Mouse (Mus musculus) bone marrow macrophage, adult 2 months (primary cell): ENCODE data around the gene Emsy. TPM values are rescaled to one million over a fixed set of nuclear protein-coding genes. Genes with fewer than 3 reads are reported as not detected.

Experiments
- H3K27ac ChIP-seq: 2 replicates; pipeline ENCODE4 v1.5.1; 2012; ENCODE audit warnings: low read depth, low read length; ENCODE audit not compliant: insufficient read depth
- H3K4me1 ChIP-seq: 2 replicates; pipeline ENCODE4 v1.6.1; 2012; ENCODE audit warnings: low read length; ENCODE audit not compliant: control insufficient read depth, insufficient read depth
- H3K4me3 ChIP-seq: 2 replicates; pipeline ENCODE4 v1.5.1; 2012; ENCODE audit warnings: mild to moderate bottlenecking, low read length, moderate library complexity; ENCODE audit not compliant: insufficient read depth
- CTCF ChIP-seq: IDR thresholded peaks from 2 replicates; pipeline ENCODE4 v1.5.1; 2012; ENCODE audit warnings: low read depth, mild to moderate bottlenecking, low read length, moderate library complexity
- POLR2A ChIP-seq: IDR thresholded peaks from 2 replicates; pipeline ENCODE4 v1.6.1; 2012; ENCODE audit warnings: mild to moderate bottlenecking, low read depth, low read length, borderline replicate concordance
- polyA plus RNA-seq: library from polyadenylated mRNA; stranded (reverse); fragments of >200 nt; gene quantifications from 2 replicates; pipeline ENCODE4 v1.2.4, GENCODE M21; 2012; ENCODE audit not compliant: missing spikeins, insufficient read depth, insufficient read length

Gene Emsy
- polyA plus RNA-seq, 1 experiment: 30.1 TPM

DNA sequence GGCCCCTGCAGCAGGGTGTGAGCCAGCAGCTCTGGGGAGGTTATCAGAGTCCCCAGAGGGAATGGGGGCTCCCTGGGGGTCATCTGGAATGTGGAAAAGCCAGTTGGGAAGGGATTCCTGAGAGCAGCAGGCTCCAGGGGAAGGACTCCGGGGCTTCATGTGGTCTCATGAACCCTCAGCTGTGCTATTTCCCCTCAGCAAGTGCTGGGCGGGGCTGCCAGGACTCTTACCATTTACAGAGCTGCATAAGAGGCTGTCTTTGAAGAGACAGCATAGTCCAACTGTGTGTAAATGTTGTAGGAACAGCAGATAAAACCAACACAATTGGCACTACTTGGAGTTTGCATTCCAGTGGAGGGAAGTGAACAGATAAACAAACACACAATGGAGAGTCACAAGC, 106.0 kb downstream of the Emsy start:
- H3K27ac ChIP-seq: no peak overlapping the region
- H3K4me1 ChIP-seq: 0 out of 2 replicates have a peak, but pooled peaks cover 2% of the 10 kb centered on the region
- no peak overlapping the region for H3K4me3 ChIP-seq
- TF ChIP-seq CTCF (no peak), POLR2A (no peak)

DNA sequence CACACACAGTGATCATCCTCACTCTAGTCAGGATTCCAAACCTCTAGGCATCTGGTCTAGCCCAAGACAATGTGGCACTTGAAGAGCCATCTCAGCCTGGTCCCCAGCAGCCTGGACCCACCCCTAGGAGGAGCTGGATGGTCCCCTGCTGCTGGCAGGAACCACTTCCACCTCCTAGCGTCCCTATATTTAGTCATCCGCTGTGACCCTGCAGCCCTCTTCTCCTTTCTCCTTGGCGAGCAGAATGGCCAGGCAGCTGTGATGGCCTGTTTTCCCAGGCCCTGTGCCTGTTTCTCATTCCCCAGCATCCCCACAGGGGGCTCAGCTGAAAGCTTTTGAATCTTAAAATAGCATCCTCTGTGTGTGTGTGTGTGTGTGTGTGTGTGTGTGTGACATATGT, 107.7 kb downstream of the Emsy start:
- no peak overlapping the region for H3K27ac ChIP-seq
- 0 out of 2 replicates have a peak, but pooled peaks cover 2% of the 10 kb centered on the region for H3K4me1 ChIP-seq
- no peak overlapping the region for H3K4me3 ChIP-seq
- TF ChIP-seq CTCF (no peak), POLR2A (no peak)

DNA sequence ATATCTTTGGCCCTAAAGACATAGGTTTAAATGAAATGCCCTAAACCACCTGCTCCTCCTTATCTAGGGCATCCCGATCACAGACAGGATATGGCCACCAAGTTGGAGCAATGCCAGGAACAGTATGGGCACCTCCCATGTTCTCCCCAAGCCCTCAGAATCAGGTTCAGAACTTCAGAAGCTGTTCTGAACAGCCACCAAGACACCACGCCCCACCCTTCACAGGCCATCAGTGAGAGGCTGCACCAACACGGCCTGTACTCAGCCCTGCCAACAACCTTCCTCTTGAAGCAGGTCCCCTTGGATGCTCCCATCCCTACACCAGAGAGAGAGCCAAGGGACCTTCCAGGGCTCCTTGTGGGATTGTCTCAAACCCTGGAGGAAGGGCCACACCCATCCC, 112.0 kb downstream of the Emsy start:
- Histone ChIP-seq H3K27ac (no peak overlapping the region), H3K4me1 (peaks cover 9% of the 10 kb centered on the region), H3K4me3 (no peak overlapping the region)
- no peak for TF ChIP-seq CTCF

DNA sequence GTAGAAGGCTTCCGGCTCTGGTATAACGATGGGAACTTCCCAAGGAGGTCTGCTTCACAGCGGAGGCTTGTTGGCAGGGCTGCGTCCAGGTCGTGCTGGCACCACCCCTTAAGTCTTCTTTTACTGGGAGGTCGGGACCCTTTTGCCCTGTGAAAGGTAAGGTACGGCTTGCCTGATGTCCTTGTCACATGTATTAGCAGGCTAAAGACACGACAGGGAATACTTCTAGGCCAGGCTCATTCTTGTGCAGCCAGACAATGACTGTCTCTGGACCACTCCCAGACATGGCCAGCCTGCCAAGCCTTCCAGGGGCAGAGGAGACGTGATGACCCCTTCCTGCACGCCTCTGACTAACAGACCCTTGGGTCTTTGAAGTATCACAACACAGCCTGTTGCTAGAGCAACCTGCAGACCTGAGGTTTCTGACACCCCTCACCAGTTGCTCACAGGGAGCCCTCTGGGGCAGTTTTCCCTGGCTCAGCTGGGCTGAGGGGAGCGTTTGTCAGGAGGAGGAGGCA, 112.7 kb downstream of the Emsy start:
- peaks cover 9% of the 10 kb centered on the region for H3K4me1 ChIP-seq
- no peak overlapping the region for H3K27ac ChIP-seq
- TF ChIP-seq POLR2A (no peak), CTCF (no peak)
- no peak overlapping the region for H3K4me3 ChIP-seq

DNA sequence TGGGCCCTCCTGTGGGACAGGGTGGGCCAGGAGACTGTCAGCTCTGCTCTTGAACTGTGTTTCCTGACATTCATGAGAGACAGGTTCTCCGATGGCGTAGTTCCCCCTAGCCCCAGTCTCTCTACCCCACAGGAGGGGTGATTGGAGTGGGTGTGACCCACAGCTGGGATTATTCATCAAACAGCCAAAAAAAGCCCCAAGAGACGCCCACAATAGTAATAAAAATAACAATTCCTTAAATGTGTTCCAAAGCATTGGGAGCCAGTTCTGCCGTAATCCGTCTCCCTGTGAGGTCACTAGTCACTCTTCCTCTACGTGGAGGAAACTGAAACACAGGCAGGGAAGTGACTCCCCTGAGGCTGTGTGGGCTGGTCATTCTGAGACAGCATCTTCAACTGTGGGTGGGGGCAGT, 113.8 kb downstream of the Emsy start:
- peaks cover 7% of the 10 kb centered on the region for H3K4me1 ChIP-seq
- TF ChIP-seq CTCF: no peak
- no peak for TF ChIP-seq POLR2A
- no peak overlapping the region for H3K4me3 ChIP-seq
- no peak overlapping the region for H3K27ac ChIP-seq

DNA sequence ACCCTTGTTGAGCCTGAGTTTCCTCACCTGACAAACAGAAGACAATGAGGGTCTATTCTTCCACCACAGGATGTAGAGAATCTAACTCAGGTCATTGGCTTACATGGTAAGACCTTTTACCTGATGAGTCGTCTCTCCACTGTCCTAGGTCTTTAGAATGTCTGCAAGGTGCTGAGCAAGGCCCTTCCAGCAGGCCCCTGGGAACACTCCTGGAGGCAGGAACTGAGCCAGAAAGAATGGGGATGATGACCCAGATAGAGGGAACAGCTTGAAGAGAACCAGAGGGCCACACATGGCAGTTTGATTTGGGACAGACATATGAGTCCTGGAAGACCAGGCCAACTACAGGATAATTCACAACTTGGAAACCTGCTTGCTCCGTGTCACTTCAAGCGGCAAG, 114.3 kb downstream of the Emsy start:
- no peak for TF ChIP-seq POLR2A
- TF ChIP-seq CTCF: no peak
- Histone ChIP-seq H3K4me3 (no peak overlapping the region), H3K4me1 (peaks cover 7% of the 10 kb centered on the region), H3K27ac (no peak overlapping the region)

DNA sequence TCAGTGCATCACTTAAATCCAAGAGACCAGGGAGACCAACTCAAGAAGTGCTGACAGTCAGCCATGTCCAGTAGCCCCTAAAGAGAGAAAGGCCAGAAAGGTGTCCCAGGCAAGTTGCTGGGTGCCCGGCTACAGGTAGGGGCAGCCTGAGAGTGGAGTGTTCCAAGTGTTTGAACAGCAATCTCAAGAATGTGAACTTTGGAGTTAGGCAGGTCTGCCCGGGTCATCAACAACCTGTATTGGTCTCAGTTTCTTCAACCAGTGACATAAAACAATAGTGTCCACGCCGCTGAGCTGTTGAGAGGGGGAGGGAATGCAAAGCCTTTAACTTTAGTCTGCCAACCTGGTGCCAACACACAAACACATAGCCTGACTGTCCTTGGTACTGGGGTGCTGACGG, 115.0 kb downstream of the Emsy start:
- no peak overlapping the region for H3K27ac ChIP-seq
- H3K4me1 ChIP-seq: peaks cover 9% of the 10 kb centered on the region
- no peak for TF ChIP-seq CTCF
- TF ChIP-seq POLR2A: no peak
- no peak overlapping the region for H3K4me3 ChIP-seq

DNA sequence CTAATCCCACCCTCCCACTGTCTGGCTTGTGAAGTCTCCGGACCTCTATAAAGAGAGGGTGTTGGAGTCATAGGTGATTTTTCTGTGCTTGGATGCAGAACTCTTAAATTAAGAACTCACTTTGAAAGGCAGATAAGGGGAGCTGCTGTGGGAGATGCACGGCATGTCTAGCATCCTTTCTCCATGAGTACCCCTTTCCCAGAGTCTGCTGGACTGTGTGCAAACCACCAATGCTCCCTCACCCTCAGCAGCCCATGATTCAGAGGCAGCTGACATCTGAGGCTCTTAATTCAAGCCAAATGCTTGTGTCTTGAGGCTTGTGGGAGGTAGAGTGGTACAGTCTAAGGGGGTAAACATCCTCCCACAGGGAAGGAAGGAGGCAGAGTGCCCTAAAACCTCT, 115.7 kb downstream of the Emsy start:
- Histone ChIP-seq H3K4me3 (no peak overlapping the region), H3K4me1 (peaks cover 16% of the 10 kb centered on the region), H3K27ac (no peak overlapping the region)
- TF ChIP-seq CTCF: no peak
- TF ChIP-seq POLR2A: no peak

DNA sequence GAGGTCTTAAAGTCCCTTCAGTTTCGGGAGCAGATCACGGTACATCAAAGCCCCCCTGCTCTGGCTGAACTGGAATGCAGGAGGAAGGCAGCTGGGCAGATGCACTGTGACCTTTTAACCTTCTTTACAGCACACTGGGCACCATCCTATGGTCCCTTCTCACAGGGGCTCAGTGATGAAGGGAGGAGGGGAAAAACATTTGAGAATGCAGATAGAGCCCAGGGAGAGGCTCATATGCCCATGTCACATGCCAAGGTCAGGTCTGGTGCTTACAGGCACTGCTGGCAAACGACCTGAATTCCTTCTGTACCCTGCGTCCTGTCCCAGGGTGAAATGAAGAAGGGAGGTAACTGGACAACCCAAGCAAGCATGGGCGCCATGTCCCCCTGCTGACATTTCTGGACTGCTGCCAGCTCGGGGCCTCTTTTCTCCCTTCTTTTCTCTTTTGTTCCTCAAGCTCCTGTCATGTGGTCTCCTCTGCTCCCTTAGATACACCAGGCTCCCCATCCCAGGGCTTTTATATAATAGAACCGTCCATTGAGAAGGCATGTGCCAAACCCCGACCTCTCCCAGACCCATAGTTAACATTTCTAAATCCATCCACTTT, 118.5 kb downstream of the Emsy start:
- H3K27ac ChIP-seq: no peak overlapping the region
- TF ChIP-seq CTCF (no peak), POLR2A (no peak)
- H3K4me3 ChIP-seq: no peak overlapping the region
- peaks cover 39% of the 10 kb centered on the region for H3K4me1 ChIP-seq

DNA sequence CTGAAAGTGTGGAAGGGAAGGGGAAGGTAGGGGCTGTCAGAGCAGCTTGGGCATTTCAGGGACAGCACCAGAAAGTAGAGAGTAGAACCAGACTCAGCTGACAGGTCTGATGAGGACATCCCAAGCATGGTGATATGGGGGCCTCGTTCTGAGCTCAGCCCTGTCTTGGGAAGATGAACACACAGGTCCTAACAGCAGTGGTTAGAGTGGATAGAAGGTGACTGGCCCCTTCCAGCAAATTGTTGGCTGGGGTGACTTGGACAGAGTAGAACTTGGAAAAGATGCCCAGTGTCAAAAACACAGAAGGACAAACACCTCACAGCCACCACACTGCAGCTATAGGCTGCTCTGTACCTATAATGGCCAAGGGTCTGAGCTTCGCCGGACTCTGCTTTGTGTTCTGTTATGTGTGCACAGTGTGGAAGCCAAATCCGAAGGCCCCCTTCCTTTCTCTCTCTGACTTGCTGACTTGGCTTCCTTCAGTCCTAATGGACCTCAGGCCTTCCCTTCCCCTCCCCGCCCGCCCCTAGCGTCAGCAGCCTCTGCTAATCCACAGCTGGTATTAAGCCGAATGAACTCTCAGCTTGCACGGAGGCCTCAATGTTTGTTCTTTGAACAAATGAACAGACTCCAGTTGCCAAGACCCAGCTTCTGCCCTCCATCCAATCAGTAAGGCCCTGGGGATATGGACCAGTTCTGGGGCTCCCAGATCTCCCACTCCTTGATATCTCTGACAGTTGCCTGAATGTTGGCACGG, 119.2 kb downstream of the Emsy start:
- TF ChIP-seq CTCF (no peak), POLR2A (no peak)
- Histone ChIP-seq H3K4me1 (peaks cover 32% of the 10 kb centered on the region), H3K4me3 (no peak overlapping the region), H3K27ac (no peak overlapping the region)

Other genes starting within 250 kb of the Emsy start
- gene Gucy2d, start 216.4 kb downstream of the Emsy start, polyA plus RNA-seq: not detected in 2 replicates
- gene Lrrc32, start 167.5 kb downstream of the Emsy start, polyA plus RNA-seq: 0.83 and 1.0 TPM in 2 replicates
- 16.1 and 17.3 TPM in 2 replicates for gene Thap12, start 46.3 kb upstream of the Emsy start, polyA plus RNA-seq
- gene Wnt11, start 178.3 kb upstream of the Emsy start, polyA plus RNA-seq: not detected in 2 replicates